ENCODE assay signal across 18 mouse cellular contexts in the genomic region with DNA sequence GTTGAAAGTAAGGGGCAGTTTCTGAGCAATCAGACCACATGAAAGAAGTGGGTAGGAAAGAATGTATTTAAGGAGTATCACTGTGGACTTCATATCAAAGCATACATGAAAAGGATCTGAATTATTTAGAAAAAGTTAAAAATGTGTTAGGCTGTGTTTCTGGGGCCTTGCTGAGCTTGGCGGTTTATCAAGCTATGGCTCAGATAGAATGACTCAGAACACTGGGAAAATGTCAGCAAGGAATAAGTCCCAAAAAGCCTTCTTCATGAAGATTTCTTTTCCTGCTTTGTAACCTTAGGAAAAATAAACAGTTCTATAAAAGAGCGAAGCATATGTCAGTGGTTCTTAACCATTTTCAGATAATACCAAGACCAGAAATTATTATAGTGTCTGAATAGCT.
"Had no signal": no experiment of that assay in that cellular context is flagged by ENCODE, and none has a peak within 500 bp of the region (broad histone marks: within the 10 kb centered on the region; RNA-seq: fewer than 3 reads in every experiment).

No protein-coding gene starts in this region.

- ATAC-seq: intestine, postnatal 0 days; liver, embryonic 12.5 days; midbrain, embryonic 13.5 days; midbrain, embryonic 16.5 days had no signal

- DNase-seq: kidney, adult 8-10 months; kidney, postnatal 14 days; kidney, postnatal 4 days; layer of hippocampus, postnatal 36 days; liver; lung, adult 18-20 months; lung, postnatal 10 days; lung, postnatal 36 days; retina, postnatal 1 day; right cerebral cortex, postnatal 14 days; right cerebral cortex, postnatal 4 days; spleen, adult 18-20 months; thymus, adult 18-20 months; thymus, postnatal 36 days had no signal
